Mouse (Mus musculus): Measurements from ENCODE around the gene Sesn3. TPM values are rescaled to one million over a fixed set of nuclear protein-coding genes. Genes with fewer than 3 reads are reported as not detected.
"Not testable (repeated sequence)": the region's sequence is repeated elsewhere in the genome, so short reads cannot be mapped to it uniquely, and the experiment has no call there.

Sesn3 gene
- total RNA-seq, 1 experiment from 2014 or later, result 11.8 TPM

DNA sequence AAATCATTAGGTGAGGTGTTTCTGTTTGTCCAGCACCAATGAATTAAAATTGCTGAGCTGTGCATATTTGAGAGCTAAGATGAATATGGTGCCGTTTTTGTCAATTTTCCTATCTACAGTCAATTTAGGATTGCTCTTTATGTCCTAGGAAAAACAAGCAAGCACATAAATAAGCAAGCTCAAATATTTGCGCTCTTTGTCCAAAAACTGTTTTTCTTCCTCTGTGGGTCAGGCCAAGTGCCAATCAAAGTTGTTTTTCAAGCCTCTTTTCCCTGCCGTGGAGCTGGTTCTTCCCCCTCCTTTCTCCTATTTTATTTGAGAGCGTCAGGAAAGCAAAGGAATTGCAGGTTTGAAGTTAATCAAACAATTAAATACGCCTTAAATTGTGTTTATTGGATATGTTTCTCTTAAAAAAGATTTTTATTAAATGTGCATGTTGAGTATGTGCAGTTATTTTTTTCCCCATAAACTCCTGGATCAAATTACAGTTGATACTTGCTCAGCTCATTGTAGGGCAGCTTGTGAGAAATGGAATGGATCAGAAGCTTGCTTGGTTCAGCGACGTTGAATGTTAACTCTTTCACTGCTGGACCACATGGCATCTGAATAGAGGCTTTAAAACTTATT, 2.6 kb downstream of the Sesn3 start:
- no peak for ATAC-seq (replicated peaks; ENCODE audit: low read depth, poor library complexity, severe bottlenecking)

DNA sequence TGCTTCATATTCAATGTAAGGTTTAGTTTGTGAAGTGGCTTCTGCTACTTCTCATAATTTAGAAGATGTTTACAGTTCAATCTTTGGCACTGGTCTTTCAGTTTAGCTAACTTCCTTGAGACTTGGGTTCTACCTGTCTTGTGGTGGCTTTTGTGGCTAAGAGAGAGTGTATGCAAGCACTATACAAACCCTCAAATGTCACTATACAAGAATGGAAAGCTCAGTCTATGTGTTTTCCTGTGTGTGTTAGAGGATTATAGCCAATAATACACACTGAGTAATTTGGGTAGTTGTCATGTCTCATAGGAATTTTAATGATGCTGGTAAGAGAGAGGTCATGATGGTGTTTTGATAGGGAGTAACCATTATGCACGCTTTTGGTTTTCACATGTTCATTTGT, 5.8 kb downstream of the Sesn3 start:
- no peak for ATAC-seq (replicated peaks; ENCODE audit: low read depth, poor library complexity, severe bottlenecking)

DNA sequence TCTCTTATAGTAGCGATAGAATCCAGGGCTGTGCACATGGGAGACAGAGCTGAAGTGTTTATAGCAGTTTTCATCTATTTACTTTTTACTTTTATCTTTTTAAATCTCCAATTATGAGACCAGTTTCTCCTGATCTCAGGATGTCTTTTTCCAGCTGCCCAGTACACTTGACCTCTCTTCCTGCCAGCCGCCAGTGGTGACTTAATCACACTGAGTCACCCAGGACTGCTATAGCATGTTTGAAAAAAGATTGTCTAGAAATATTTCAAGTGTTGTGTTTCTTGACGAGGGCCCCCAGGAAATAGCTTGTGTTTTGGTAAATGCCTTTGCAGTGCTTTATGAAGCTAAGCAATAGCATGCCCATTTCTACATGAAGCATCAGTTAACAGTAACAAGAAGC, 10.2 kb downstream of the Sesn3 start:
- no peak for ATAC-seq (replicated peaks; ENCODE audit: low read depth, poor library complexity, severe bottlenecking)

DNA sequence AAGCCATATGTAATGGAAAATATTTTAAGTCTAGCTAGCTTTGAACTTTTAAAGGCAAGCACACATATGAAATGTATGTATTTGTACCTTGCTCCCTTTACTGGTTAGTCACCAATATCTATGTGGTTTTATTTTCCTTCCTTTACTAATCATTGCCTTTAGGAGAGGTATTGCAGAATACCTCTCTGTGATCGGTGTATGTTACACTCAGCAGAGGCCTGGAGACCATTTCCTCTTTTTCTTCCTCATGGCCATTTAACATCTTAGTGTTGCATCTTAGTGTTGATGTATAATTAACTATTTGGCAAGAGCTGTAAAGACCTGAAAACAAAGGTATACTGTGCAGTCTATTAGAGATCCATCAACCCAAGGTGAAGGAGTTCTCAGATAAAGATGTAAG, 12.4 kb downstream of the Sesn3 start:
- ATAC-seq (replicated peaks; ENCODE audit: low read depth, poor library complexity, severe bottlenecking), result peak; percentile 76

DNA sequence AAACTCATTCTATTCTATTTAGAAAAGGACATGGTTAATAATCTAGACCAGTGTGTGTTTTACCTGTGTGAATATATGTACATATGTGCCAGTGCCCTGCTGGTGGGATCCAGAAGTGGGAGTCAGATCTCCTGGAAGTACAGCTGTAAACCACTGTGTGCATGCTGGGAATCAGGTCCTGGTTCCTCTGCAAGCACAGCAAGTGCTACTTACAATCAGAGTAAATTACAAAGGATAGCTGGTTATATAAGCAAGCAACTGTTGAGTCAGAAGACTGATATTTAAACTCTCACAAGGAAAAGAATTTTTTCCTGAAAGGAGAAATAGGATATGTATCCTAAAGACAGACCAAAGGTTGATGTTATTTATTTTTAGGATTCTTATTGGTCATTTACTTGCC, 13.6 kb downstream of the Sesn3 start:
- no peak for ATAC-seq (replicated peaks; ENCODE audit: low read depth, poor library complexity, severe bottlenecking)

DNA sequence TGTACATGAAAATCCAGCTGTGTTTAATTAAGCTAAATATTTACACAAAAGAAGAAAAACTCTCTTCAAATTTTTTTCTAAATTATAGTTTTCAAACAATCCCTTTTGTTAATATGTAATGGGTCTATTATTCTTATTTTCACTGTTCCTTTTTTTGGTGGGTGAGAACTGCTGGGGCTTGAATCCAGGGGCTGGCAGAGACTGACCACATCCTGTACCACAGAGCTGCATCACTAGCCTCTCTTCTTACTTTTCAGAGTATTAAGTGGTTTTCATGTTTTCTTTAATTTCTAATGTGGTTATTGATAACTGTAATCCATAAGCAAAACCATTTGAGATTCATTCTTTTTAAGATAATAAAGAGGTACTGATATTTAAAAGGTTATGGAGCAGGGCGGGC, 19.0 kb downstream of the Sesn3 start:
- ATAC-seq (replicated peaks; ENCODE audit: low read depth, poor library complexity, severe bottlenecking), result peak; percentile 93

DNA sequence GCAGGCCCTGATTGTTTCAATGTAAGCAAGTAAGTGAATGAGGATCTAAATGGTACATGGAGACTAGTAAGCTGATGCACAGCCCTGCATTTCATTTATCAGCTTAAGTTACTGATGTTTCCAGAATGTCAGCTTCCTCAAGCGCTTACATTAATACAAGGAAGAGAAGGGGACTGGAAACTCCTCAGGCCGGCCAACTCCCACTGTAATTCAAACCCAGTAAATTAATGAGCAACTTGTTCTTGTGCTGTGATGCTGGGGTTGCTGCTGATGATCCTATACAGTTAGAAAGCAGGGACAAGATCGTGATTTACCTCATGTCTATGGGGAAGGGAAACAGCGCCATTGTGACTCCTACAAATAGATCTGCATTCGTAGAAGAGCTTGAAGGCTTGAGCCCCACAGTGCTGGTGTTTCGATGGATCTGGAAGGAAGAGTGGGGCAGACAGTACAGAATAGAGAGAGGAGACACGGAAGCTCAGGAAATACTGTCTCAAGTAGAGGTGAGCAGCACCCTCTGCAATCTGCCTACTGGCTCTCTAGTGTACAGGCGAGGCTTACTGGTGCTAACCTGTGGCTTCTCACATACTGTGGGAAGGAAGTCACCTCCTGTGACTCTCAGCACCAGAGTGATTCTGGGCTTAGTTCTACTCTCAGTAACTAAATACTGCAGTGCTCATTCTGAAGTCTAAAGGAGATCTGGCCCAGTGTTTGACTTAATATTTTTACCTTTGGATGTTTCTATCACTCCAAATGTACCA, 21.0 kb downstream of the Sesn3 start:
- ATAC-seq (replicated peaks; ENCODE audit: low read depth, poor library complexity, severe bottlenecking), result no peak

DNA sequence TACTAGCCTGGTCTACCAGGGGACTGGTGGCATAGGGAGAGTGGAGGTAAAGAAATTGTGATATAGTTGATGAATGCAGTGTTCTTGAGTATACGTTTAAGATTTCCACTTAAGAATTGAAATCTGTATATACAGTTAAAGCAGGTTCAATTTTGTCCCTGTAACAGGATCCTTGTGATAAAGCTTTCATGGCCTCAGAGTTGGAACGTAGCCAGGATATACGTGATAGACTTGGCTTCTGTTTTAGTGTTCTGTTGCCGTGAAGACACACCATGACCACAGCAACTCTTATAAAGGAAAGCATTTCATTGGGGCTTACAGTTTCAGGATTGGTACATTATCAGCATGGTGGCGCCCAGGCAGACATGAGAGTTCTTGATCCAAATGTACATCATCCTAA, 22.3 kb downstream of the Sesn3 start:
- no peak for ATAC-seq (replicated peaks; ENCODE audit: low read depth, poor library complexity, severe bottlenecking)

DNA sequence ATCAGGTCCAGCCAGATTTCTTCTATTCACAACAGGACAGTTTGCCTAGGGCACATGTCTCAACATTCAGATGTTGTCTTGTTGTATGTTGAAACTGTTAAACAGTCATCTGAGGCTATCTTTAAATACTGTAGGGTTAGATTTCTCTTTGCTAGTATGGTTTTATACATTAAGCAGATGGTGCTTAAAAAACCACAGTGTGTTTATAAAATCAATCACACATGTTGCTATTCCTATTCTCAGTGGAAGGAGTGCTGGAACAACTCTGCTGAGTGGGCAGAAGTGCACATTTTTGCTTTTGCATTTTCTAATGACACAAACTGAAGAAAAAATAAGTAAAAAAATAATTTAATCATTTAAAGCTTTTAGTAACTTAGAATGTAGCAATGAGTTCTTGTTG, 25.0 kb downstream of the Sesn3 start:
- ATAC-seq (replicated peaks; ENCODE audit: low read depth, poor library complexity, severe bottlenecking), result no peak

DNA sequence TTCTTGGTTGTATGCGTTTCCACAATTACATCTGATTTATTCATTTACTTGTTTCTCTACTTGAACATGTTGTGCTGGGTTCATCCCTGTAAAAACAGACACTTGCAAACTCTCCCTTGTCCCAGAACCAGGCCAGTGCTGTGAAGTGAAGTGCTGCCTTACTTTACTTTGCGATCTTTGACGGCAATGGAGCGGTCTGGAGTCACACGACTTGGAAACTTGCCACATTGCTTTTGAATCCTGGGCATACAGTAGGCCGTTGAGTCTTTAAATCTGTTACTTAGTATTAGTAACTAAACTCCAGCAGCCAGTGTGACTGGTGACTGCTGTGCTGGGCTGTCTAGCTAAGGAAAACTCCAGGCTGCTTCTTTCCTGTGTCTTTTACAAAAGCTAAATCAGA, 25.9 kb downstream of the Sesn3 start:
- ATAC-seq (replicated peaks; ENCODE audit: low read depth, poor library complexity, severe bottlenecking), result no peak

DNA sequence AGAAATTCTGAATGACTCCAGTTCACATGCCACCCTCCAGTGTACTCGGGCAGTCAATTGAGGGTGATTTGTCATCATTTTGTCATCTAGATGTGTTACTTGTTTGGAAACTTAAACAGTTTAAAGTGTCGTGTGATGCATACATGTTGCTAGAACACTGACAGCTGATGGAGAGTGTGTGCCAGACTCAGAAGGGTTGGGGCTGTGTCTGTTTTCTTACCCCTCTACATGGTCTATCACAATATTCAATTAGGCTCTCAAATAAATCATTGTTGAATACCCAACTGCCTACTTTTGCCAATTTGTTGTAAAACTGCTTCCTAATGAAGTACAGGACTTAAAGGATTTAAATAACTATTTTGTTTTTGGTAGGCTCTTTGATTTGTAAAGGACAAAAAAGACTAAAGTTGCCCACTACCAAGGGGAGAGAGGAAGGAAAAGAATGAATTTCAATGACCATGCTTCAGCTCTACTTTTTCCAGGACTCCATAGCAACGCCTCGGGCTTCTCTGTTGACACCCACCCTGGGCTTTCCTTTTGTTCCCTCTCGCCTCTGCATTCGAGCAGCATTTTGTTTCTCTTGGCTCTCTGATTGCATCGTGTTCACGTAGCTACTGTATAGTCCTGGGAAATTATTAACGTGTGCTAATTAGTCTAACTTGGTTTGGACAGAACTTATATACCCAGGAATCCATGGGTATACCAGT, 29.5 kb downstream of the Sesn3 start:
- no peak for ATAC-seq (replicated peaks; ENCODE audit: low read depth, poor library complexity, severe bottlenecking)

DNA sequence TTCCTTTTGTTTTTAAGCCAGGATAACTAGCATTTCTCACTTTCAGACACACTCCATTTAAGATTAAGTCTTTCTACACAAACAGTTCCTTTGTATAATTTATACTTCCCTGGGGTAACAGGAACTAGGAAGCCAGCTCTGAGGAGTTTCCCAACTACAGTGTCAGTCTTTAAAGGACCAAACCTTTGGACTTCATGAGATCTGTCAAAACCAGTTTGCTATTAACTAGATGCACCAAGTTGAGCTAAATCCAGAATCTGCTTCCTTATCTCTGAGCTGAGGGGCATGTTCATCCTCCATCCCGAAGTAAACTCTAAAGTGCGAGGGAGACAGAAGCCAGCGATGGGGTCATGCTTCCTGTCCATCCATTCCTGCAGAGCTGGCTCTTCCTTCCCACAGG, 32.5 kb downstream of the Sesn3 start:
- no peak for ATAC-seq (replicated peaks; ENCODE audit: low read depth, poor library complexity, severe bottlenecking)

DNA sequence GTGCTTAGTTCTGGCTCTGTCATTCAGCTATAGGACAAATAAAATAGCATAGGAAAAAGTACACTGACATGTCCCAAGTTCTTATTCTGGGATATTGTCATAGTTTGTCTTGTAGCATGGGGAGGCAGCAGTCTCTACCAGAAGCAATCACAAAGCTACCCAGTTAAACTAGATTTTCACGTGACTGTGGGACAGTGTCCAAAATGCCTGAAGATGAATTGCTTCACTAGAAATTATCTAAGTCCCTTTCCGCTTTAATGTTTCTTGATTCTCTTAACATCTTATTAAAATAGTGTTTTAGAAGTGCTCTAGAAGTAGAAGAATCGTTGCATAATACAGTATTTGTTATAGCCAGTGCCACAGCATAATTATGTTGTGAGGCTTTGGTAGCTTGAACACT, 39.1 kb downstream of the Sesn3 start:
- no peak for ATAC-seq (replicated peaks; ENCODE audit: low read depth, poor library complexity, severe bottlenecking)

DNA sequence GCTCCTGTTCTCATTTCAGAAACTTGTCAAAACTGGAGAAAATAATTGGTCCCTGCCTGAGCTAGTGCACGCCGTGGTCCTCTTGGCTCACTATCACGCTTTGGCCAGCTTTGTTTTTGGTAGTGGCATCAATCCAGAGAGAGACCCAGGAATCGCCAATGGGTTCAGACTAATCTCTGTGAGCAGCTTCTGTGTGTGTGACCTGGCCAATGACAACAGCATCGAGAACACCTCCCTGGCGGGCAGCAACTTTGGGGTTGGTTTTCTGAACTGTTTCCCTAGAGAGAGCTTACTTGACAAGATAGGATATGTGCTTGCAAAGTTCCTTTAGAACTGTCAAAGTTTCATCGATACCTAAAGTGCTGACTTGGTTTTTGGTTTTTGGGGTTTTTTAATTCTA, 39.6 kb downstream of the Sesn3 start:
- ATAC-seq (replicated peaks; ENCODE audit: low read depth, poor library complexity, severe bottlenecking), result no peak

DNA sequence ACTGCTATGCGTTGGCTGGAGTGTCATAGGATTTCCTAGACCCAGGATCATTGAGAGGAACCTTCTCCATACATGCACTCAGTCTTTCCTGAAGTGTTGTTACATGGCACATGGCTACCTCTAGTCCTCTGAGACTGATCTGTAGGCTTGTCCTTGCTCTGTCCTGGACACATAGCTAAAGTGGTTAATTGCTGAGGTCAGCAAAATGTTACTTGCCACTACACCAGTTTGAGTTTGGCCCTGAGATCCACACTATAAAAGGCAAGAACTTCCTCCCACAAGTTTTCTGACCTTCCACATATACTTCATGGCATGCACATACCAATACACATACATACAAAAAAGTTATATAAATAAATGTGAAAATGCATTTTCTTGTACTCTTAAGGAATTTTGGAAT, 41.8 kb downstream of the Sesn3 start:
- ATAC-seq (replicated peaks; ENCODE audit: low read depth, poor library complexity, severe bottlenecking), result no peak

DNA sequence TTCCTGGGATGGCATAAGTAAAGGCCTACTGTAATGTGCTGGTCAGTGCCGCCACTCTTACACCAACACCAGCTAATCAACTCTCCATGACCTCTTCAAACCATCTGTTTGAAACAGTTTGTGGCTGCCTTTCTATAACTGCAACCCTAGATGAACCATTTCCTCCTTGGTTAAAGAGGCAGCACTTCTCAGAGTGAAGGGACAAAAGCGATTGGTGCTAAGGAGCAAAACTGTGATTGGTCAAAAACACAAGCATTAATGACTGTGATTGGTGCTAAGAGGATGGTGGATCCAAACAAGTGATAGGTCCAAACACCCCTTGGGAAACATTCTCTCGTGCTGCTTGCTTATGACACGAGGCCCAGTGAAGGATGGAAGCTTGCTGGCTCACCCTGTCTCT, 61.0 kb downstream of the Sesn3 start:
- no peak for ATAC-seq (replicated peaks; ENCODE audit: low read depth, poor library complexity, severe bottlenecking)

DNA sequence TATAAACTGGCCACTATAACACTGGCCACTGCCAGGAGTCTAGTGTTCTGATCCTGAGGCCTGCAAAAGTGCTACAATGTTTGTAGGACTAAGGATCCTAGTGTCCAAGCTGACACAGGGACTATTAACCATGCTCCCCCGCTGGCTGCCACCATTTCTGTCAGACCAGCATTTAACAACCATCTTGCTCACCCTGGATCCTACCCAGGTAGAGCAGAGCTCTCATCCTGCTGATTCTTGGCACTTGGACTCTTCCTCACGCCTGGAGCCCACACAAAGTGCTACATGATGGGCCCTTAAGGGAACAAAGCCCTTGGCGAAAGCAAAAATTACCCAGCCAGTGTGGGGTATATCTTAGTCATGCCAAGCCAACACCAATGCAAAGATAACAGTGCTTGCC, 62.0 kb downstream of the Sesn3 start:
- ATAC-seq (replicated peaks; ENCODE audit: low read depth, poor library complexity, severe bottlenecking), result no peak

DNA sequence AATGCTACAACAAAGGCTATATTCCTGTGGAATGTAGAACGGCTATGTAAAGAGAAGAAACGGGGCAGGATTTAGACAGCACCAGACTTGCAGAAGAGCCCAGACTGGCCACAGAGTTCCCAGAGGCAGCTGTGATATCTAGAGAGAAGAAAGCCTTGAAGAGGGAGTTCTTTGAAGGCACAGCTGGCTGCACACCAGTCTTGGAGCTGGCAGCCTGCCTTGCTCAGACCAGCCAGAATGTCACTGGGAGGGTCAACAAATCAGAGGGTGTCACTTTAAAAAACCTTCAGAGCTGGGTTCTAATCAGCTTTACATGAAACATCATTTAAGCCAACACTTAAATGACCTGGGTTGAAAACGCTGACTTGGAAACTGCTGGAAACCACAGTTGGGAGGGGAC, 63.8 kb downstream of the Sesn3 start:
- ATAC-seq (replicated peaks; ENCODE audit: low read depth, poor library complexity, severe bottlenecking), result no peak

DNA sequence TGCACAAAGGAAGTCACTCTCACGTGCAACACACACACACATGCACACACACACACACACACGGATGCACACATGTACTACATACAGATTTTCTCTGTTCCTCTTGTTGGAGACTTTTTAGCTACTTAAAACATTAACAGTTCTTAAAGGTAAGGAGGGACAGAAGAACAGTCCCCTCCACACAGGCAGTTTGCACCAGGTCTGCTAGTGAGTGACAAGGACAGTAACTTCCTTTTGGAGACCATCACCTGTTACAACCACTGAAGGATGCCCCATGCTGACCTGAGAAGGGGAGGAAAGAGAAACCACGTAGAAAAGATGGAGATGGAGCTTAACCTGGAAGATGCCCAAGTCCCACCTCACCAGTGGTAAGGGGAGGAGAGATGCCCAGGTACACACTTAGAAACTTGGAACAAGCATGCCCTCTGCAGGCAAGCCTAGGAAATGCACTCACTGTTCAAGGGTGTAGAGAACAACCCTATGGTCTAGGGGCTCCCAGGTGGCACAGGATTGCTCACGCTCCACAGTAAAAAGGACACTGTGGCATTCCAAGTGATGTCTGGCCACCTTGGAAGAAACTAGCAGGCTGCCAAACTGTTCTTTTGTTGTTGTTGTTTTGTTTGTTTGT, 67.3 kb downstream of the Sesn3 start:
- peak; percentile 82 for ATAC-seq (replicated peaks; ENCODE audit: low read depth, poor library complexity, severe bottlenecking)

DNA sequence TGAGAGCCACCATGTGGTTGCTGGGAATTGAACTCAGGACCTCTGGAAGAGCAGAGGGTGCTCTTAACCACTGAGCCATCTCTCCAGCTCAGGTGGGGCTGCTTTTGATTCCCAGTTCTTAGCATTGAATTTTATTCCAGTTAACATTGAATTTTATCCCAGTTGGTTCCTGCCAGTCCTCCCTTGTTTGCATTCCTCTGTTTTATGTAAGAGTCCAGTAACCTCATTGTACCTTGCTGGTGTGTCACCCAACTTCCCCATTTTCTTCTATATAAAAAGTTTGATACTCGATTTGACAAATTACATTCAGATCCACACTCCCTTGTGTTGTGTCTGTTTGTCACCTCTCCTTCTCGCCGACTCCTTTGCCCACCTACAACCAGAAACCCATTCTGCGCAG, 71.0 kb downstream of the Sesn3 start:
- ATAC-seq (replicated peaks; ENCODE audit: low read depth, poor library complexity, severe bottlenecking), result not testable (repeated sequence)

DNA sequence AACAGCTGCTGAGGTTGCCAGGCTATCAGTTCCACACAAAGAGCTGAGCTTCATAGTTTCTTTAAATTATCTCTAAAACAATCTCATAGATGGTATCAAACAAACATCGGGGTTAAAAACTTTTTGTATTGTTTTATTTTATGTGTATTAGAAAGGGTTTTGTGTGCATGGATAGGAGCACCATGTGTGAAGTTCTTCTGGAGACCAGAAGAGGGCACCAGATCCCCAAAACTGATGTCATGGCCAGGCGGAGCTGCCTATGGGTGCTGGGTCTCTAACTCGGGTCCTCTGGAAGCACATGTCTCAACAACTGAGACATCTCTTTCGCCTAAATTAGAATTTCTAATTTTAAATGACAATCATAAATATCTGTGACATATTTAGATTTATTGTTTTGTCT, 73.5 kb downstream of the Sesn3 start:
- peak; percentile 70; the same call in 1 of the 2 replicates for ATAC-seq (replicated peaks; ENCODE audit: low read depth, poor library complexity, severe bottlenecking)
